Mouse (Mus musculus) G1E (cell line): ENCODE data around the gene Lrrn2.

Source experiments
- CTCF ChIP-seq: IDR thresholded peaks from 2 replicates; pipeline ENCODE4 v1.5.1; 2012; ENCODE audit warnings: low read depth, low read length, inconsistent platforms, mixed read lengths
- GATA2 ChIP-seq: IDR thresholded peaks from 2 replicates; pipeline ENCODE4 v1.6.1; 2012; ENCODE audit warnings: low read depth, low read length, inconsistent platforms, borderline replicate concordance
- TAL1 ChIP-seq: conservative IDR thresholded peaks from 2 replicates; pipeline ENCODE4 v1.6.1; 2012; ENCODE audit warnings: low read depth, low read length, inconsistent platforms, mixed read lengths

DNA sequence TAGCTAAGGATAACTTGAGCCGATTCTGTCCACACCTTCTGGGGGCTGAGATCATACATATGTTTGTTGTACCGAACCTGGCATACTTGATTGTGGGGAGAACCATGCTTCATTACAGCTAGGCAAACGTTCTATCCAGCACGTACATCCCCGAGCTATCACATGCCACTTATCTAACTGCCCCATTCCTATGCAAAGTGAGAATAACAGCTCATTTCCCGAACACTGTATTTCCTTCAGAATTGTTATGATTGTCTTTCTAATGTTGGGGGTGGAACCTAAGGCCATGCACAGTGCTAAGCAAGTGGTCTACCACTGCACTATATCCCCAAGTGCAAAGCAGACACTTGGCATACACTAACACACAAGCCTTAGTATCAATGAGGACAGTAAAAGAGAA lies 101.2 kb downstream of the Lrrn2 start:
- TF ChIP-seq CTCF (no peak), TAL1 (no peak), GATA2 (no peak)
